Mouse (Mus musculus) megakaryocyte, embryonic 14.5 days (primary cell): ENCODE measurements around the gene Pcsk5. TPM values are rescaled to one million over a fixed set of nuclear protein-coding genes. Genes with fewer than 3 reads are reported as not detected.
"Not testable (repeated sequence)": the region's sequence is repeated elsewhere in the genome, so short reads cannot be mapped to it uniquely, and the experiment has no call there.

Source experiments
- H3K27me3 ChIP-seq: replicated peaks from 2 replicates; pipeline ENCODE3; 2012; ENCODE audit warnings: inconsistent platforms
- H3K36me3 ChIP-seq: replicated peaks from 2 replicates; pipeline ENCODE3; 2012; ENCODE audit warnings: low read length, inconsistent platforms, mixed read lengths
- H3K4me1 ChIP-seq: 2 replicates; pipeline ENCODE4 v1.6.1; 2012; ENCODE audit warnings: inconsistent platforms
- H3K4me3 ChIP-seq: replicated peaks from 2 replicates; pipeline ENCODE3; 2012; ENCODE audit warnings: moderate library complexity, mild to moderate bottlenecking, inconsistent platforms
- H3K9me3 ChIP-seq: 2 replicates; pipeline ENCODE4 v1.6.1; 2012; ENCODE audit warnings: inconsistent platforms
- FLI1 ChIP-seq: IDR thresholded peaks from 2 replicates; pipeline ENCODE4 v1.6.1; 2012; ENCODE audit warnings: low read length, inconsistent platforms, mixed read lengths
- GATA1 ChIP-seq: IDR thresholded peaks from 3 replicates; pipeline ENCODE4 v1.6.1; 2012; ENCODE audit warnings: mixed read lengths, low read length, inconsistent platforms, borderline replicate concordance
- polyA plus RNA-seq: library from polyadenylated mRNA; stranded (reverse); fragments of >175 nt; gene quantifications from 2 replicates; pipeline ENCODE4 v1.2.3, GENCODE M21; 2012; ENCODE audit warnings: low replicate concordance; ENCODE audit not compliant: insufficient read depth

The Pcsk5 gene
- polyA plus RNA-seq, 1 experiment = not detected

DNA sequence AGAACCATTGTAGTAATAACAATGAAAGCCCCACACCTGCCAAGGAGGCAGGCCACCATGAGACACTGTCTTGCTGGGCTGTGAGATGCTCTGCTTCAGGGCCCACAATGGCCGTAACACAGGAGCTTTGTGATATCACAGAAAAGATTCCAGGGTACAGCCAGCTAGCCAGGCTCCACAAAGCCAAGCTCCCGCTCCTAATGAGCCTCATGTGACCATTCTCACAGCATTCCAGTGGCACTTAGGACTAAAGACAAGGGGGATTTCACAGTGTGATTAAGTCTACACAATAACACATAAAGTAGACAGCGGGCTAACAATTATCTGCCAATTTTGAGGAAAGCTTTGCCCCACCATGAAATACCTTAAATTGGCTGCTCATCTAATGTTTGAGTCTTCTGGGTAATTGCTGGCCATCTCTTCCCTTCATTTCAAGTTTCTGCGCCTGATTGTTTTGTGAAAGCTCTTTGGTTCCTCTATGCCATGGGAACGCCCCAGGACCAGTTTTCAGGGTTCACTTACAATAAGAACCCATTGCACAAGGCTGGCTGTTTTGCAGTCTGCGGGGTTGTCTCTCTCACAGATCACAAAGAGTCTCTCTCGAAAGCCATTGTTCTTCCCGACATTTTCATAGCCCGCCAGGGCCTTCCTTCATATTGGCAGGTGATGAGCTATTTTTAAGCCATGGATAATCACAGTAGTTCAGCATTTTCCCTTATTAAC, 345.4 kb downstream of the Pcsk5 start:
- no peak overlapping the region for H3K4me3 ChIP-seq
- H3K36me3 ChIP-seq = no peaks in the 10 kb centered on the region
- H3K9me3 ChIP-seq = no peaks in the 10 kb centered on the region
- TF ChIP-seq FLI1 = no peak
- TF ChIP-seq GATA1 = no peak
- no peaks in the 10 kb centered on the region for H3K4me1 ChIP-seq
- H3K27me3 ChIP-seq = no peaks in the 10 kb centered on the region

DNA sequence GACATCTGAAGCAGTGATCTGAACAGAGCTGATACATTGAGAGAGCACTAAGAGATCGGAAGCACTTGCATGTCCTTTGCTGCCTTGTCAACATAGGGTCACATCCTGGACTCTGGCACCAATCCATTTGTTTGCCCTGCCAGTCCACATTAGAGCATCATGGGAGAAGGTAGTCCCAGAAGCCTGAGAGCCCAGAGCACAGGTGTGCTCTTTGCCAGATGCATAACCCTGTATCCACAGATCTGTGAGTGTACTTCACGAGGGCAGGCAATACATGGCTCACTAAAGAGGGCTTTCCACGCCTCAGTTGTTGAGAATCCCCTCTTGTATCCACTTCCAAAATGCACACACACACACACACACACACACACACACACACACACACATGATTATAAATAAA, 346.1 kb downstream of the Pcsk5 start:
- no peak for TF ChIP-seq GATA1
- no peak for TF ChIP-seq FLI1
- Histone ChIP-seq H3K36me3 (no peaks in the 10 kb centered on the region), H3K9me3 (no peaks in the 10 kb centered on the region), H3K4me3 (no peak overlapping the region), H3K4me1 (no peaks in the 10 kb centered on the region), H3K27me3 (no peaks in the 10 kb centered on the region)

DNA sequence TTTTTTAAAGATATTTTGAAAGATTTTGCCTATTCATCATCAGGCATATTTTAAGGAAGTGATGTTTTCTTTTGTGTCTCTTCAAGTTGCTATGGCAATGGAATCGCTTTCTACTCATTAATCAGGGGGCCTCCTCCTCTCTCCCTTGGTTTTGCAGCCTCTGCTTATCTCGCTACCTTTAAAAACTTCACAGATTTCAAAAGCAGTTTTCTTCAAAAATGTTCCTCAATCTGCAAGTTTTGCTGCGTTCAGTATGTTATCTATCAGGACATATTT, 347.6 kb downstream of the Pcsk5 start:
- Histone ChIP-seq H3K4me3 (no peak overlapping the region), H3K36me3 (no peaks in the 10 kb centered on the region), H3K4me1 (no peaks in the 10 kb centered on the region), H3K27me3 (no peaks in the 10 kb centered on the region), H3K9me3 (no peaks in the 10 kb centered on the region)
- no peak for TF ChIP-seq GATA1
- TF ChIP-seq FLI1 = no peak

DNA sequence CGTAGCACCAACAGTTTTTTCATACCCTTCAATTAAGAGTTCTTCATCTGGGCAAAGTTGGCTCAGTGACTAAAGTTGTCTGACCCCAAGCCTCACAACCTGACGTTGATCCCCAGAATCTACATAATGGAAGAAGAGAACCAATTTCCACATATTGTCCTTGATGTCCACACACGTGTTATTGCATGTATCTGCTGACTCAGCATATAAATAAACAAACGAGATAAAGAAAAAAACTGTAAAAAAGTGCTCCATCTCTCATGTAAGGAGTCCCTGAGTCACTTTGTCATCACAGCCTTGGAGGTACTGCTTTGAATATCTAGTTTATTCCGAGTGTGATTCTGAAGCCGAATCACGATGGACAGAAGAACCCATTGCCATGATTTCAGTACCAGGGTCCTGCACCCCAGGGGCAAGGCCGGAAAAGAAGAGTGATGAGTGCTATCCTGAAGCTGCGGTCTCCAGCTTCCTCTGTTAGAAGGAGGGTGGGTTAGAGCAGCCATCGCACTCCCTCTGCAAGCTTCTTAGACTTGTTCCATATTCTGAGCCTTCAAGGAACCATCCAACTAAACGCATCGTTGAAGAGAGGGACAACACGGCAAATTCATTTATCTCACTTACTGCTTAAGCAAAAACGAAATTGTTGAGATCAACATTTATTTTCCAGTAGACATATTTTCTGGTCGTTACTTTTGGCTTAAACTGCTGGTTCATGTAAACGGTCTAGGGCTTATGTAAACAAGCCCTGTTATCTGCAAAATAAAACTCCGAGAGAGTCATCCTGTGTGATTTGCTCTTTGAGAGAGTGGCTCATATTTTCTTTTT, 348.2 kb downstream of the Pcsk5 start:
- TF ChIP-seq GATA1 = no peak
- TF ChIP-seq FLI1 = no peak
- H3K4me3 ChIP-seq = no peak overlapping the region

GRCm38 (mm10) chr19:17482126-17482790, 355.2 kb downstream of the Pcsk5 start:
- TF ChIP-seq GATA1 (no peak), FLI1 (no peak)
- H3K4me3 ChIP-seq = no peak overlapping the region
- peaks cover 2% of the 10 kb centered on the region for H3K27me3 ChIP-seq
- H3K4me1 ChIP-seq = no peaks in the 10 kb centered on the region
- no peaks in the 10 kb centered on the region for H3K36me3 ChIP-seq
- H3K9me3 ChIP-seq = no peaks in the 10 kb centered on the region

More for the DNA sequence above, 348.2 kb downstream of the Pcsk5 start:
- Histone ChIP-seq H3K36me3 (no peaks in the 10 kb centered on the region), H3K27me3 (no peaks in the 10 kb centered on the region), H3K4me1 (no peaks in the 10 kb centered on the region), H3K9me3 (no peaks in the 10 kb centered on the region)

- Histone ChIP-seq H3K4me1 (no peaks in the 10 kb centered on the region), H3K4me3 (no peak overlapping the region), H3K27me3 (peaks cover 2% of the 10 kb centered on the region), H3K36me3 (no peaks in the 10 kb centered on the region), H3K9me3 (no peaks in the 10 kb centered on the region)
- no peak for TF ChIP-seq GATA1
- TF ChIP-seq FLI1 = no peak
Measured at GRCm38 (mm10) chr19:17479471-17479870, 358.0 kb downstream of the Pcsk5 start.

DNA sequence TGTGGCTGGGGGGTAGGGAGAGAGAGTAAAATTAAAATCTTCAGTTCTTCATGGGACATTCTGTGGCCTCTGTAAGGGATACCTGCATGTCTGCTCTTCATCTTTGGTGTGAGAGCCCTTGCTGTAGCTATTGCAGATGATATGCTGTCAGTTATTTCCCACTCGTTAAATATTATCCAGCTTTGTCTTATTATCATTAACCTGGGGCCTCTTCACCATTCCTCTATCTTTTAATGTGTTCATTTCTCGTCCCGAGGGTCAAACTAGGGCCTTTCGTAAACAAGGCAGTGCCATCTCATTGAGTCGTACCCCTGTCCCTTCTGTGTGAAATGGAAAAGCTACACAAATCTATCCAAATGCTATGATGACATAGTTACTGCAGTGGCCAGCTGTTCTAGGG, 361.4 kb downstream of the Pcsk5 start:
- H3K27me3 ChIP-seq = peaks cover 9% of the 10 kb centered on the region
- no peak overlapping the region for H3K4me3 ChIP-seq
- H3K9me3 ChIP-seq = no peaks in the 10 kb centered on the region
- H3K36me3 ChIP-seq = no peaks in the 10 kb centered on the region
- no peaks in the 10 kb centered on the region for H3K4me1 ChIP-seq
- TF ChIP-seq GATA1 = no peak
- no peak for TF ChIP-seq FLI1

DNA sequence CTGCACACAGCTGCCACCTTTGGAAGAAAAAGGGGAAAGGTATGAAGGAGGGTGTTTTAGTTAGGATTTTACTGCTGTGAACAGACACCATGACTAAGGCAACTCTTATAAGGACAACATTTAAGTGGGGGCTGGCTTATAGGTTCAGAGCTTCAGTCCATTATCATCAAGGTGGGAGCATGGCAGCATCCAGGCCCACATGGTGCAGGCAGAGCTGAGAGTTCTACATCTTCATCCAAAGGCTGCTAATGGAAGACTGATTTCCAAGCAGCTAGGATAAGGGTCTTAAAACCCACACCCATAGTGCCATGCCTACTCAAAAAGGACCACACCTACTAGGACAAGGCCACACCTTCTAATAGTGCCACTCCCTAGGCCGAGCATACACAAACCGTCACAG, 364.3 kb downstream of the Pcsk5 start:
- not testable (repeated sequence) for H3K4me3 ChIP-seq, H3K4me1 ChIP-seq, H3K27me3 ChIP-seq, H3K36me3 ChIP-seq, H3K9me3 ChIP-seq

DNA sequence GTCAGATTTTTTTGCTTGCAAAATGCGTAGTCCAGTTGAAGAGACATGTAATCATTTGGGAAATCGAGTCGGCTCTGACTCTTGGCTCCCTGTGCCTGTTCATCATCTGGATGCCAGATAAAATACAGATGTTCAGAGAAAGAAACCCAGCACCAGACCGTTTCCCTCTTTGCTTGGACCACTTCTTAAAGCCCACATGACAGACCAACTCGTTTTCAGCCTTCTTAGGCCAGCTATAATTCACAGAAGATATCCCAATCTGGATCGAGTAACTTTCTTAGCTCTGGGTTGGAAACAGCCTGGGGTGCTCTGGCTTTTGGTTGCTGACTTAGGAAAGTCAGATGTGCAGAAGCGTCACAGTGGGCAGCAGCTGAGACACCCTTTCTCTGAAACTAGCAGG, 365.6 kb downstream of the Pcsk5 start:
- TF ChIP-seq FLI1 (no peak), GATA1 (no peak)
- H3K27me3 ChIP-seq = peaks cover 7% of the 10 kb centered on the region
- H3K36me3 ChIP-seq = no peaks in the 10 kb centered on the region
- no peaks in the 10 kb centered on the region for H3K4me1 ChIP-seq
- H3K9me3 ChIP-seq = no peaks in the 10 kb centered on the region
- H3K4me3 ChIP-seq = no peak overlapping the region

DNA sequence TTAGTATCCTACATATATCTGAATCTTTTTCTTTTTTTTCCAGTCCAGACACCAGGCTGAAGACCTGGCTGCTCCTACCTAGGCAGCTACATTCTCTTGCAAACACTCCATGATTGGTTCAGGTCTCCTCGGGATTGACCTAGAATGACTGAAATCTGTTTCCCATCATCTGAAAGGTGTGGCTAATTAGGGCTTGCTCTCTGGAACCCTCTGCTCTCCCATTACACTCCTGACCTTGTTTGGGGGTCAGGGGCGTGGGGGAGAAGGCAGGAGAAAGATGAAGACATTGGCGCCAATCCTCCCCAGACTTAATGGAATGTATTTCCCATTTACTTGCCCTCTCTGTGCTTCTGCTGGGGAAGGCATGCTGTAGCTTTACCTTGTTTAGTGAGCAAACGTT, 366.2 kb downstream of the Pcsk5 start:
- no peak overlapping the region for H3K4me3 ChIP-seq
- H3K4me1 ChIP-seq = 0 out of 2 replicates have a peak, but pooled peaks cover 3% of the 10 kb centered on the region
- no peaks in the 10 kb centered on the region for H3K36me3 ChIP-seq
- H3K27me3 ChIP-seq = peaks cover 7% of the 10 kb centered on the region
- no peaks in the 10 kb centered on the region for H3K9me3 ChIP-seq
- TF ChIP-seq FLI1 = no peak
- no peak for TF ChIP-seq GATA1
